11 mouse cellular contexts compared by ENCODE assay signal in the genomic region with DNA sequence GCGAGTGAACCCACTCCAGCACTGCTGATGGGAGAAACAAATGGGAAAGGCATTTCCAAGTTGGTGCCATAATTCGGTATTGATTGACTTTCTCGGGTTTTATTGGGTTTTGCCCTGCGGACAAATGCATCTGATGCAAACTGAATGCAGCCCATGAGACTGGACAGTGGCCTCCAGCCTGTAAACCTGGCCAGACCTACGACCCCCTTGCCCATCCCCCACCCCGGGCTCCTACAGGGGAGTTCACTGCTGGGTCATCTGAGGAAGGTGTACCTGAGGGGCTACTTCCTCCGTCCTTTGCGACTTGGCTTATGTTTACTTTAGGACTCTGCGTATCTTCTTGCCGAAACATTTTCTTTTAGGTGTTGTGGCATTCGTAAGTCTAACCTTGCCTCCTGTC.
DNase-seq lines count a peak whose midpoint lies in the region; ATAC-seq and TF ChIP-seq lines count a peak whose summit lies in the region.
"Had no signal": no experiment of that assay in that cellular context is flagged by ENCODE, and none has a peak within 500 bp of the region (broad histone marks: within the 10 kb centered on the region; RNA-seq: fewer than 3 reads in every experiment).

No protein-coding gene starts in this region.

- H3K9me3 ChIP-seq in heart, embryonic 13.5 days, result no peaks in the 10 kb centered on the region
- H3K9me3 ChIP-seq in embryonic facial prominence, embryonic 12.5 days, result no peaks in the 10 kb centered on the region
- no peaks in the 10 kb centered on the region for H3K9me3 ChIP-seq in hindbrain, embryonic 10.5 days
- no peaks in the 10 kb centered on the region for H3K9me3 ChIP-seq in midbrain, embryonic 11.5 days (ENCODE audit: control insufficient read depth, low read length)

- 0 out of 2 replicates have a peak overlapping the region, but pooled peaks have one; percentile 37 for H3K9ac ChIP-seq in heart, embryonic 13.5 days
- no peak overlapping the region for H3K9ac ChIP-seq in embryonic facial prominence, embryonic 12.5 days
- H3K9ac ChIP-seq in midbrain, embryonic 11.5 days (ENCODE audit: low read length), result no peak overlapping the region

- no peak overlapping the region for H3K27ac ChIP-seq in heart, embryonic 13.5 days (replicated peaks)
- no peak overlapping the region for H3K27ac ChIP-seq in embryonic facial prominence, embryonic 12.5 days
- peak overlapping the region; percentile 69 for H3K27ac ChIP-seq in hindbrain, embryonic 10.5 days
- H3K27ac ChIP-seq in midbrain, embryonic 11.5 days (ENCODE audit: low read depth, low read length), result no peak overlapping the region
- H3K27ac ChIP-seq in thymus, adult 2 months (ENCODE audit: control insufficient read depth, insufficient read depth, low read length), result no peak overlapping the region

- TF ChIP-seq POLR2A in thymus, adult 2 months (IDR thresholded peaks at IDR 0.05; ENCODE audit: control insufficient read depth, extremely low read depth, insufficient read depth, low read length, poor library complexity), result no peak

- H3K36me3 ChIP-seq in heart, embryonic 13.5 days, result no peaks in the 10 kb centered on the region
- no peaks in the 10 kb centered on the region for H3K36me3 ChIP-seq in embryonic facial prominence, embryonic 12.5 days
- H3K36me3 ChIP-seq in hindbrain, embryonic 10.5 days, result no peaks in the 10 kb centered on the region
- H3K36me3 ChIP-seq in midbrain, embryonic 11.5 days (ENCODE audit: control insufficient read depth, insufficient read depth, low read length), result no peaks in the 10 kb centered on the region
- no peaks in the 10 kb centered on the region for H3K36me3 ChIP-seq in thymus, adult 2 months (ENCODE audit: control insufficient read depth, insufficient read depth, low read length)

- peak overlapping the region; percentile 5; the same call in 1 of the 2 replicates for H3K4me3 ChIP-seq in heart, embryonic 13.5 days
- no peak overlapping the region for H3K4me3 ChIP-seq in embryonic facial prominence, embryonic 12.5 days
- peak overlapping the region; percentile 33 for H3K4me3 ChIP-seq in hindbrain, embryonic 10.5 days
- H3K4me3 ChIP-seq in midbrain, embryonic 11.5 days (ENCODE audit: low read depth, low read length), result no peak overlapping the region
- no peak overlapping the region for H3K4me3 ChIP-seq in thymus, adult 2 months (ENCODE audit: control insufficient read depth, insufficient read depth, low read length)

- WGBS in heart, embryonic 13.5 days, result 32% methylated on average over 11 of the region's 11 CpGs
- WGBS in embryonic facial prominence, embryonic 12.5 days, result 40% methylated on average over 11 of the region's 11 CpGs
- 58% methylated on average over 11 of the region's 11 CpGs for whole genome bisulfite sequencing in hindbrain, embryonic 10.5 days
- 64% methylated on average over 11 of the region's 11 CpGs for WGBS in midbrain, embryonic 11.5 days
- WGBS in thymus, adult 2 months, result 44% methylated on average over 11 of the region's 11 CpGs

- TF ChIP-seq CTCF in thymus, adult 2 months (IDR thresholded peaks at IDR 0.05; ENCODE audit: borderline replicate concordance, control insufficient read depth, extremely low read depth, insufficient read depth, low read length, poor library complexity), result no peak

- H3K27me3 ChIP-seq in heart, embryonic 13.5 days (replicated peaks), result peaks cover 89% of the 10 kb centered on the region
- H3K27me3 ChIP-seq in embryonic facial prominence, embryonic 12.5 days, result peaks cover 34% of the 10 kb centered on the region; the same call in 1 of the 2 replicates
- peaks cover 72% of the 10 kb centered on the region for H3K27me3 ChIP-seq in hindbrain, embryonic 10.5 days (ENCODE audit: insufficient read depth, poor library complexity, severe bottlenecking)
- 0 out of 2 replicates have a peak, but pooled peaks cover 3% of the 10 kb centered on the region for H3K27me3 ChIP-seq in midbrain, embryonic 11.5 days (ENCODE audit: control insufficient read depth, insufficient read depth, low read length)
- no peaks in the 10 kb centered on the region; the same call in 1 of the 2 replicates for H3K27me3 ChIP-seq in thymus, adult 2 months (ENCODE audit: control insufficient read depth, insufficient read depth, low read length)

- no peak for DNase-seq in heart, adult 9 months (ENCODE audit: low spot score in 2 of 2)
- no peak for DNase-seq in hindbrain, embryonic 10.5 days (ENCODE audit: low spot score)
- DNase-seq in midbrain, embryonic 11.5 days (ENCODE audit: low spot score, missing footprints), result no peak
- no peak for DNase-seq in thymus, adult 2 months
- DNase-seq in right cerebral cortex, postnatal 10 days (ENCODE audit: low spot score in 2 of 2), result no peak
- DNase-seq in frontal cortex, postnatal 10 days (ENCODE audit: low spot score in 2 of 2), result no peak
- DNase-seq: kidney, adult 2 months; lung, postnatal 4 days; thymus, adult 18-20 months had no signal

- ATAC-seq in heart, embryonic 13.5 days (ENCODE audit: extremely low read depth, insufficient number of reproducible peaks, low FRiP score, low TSS enrichment), result no peak
- no peak for ATAC-seq in embryonic facial prominence, embryonic 12.5 days (ENCODE audit: insufficient number of reproducible peaks, insufficient read depth, low FRiP score, low TSS enrichment)
- no peak; the same call in 1 of the 2 replicates for ATAC-seq in midbrain, embryonic 11.5 days (ENCODE audit: low FRiP score)

- H3K4me2 ChIP-seq in heart, embryonic 13.5 days, result peak overlapping the region; percentile 49
- H3K4me2 ChIP-seq in embryonic facial prominence, embryonic 12.5 days (replicated peaks), result peak overlapping the region; percentile 40
- H3K4me2 ChIP-seq in midbrain, embryonic 11.5 days, result peak overlapping the region; percentile 22; the same call in 1 of the 2 replicates

- H3K4me1 ChIP-seq in heart, embryonic 13.5 days, result peaks cover 42% of the 10 kb centered on the region
- peaks cover 11% of the 10 kb centered on the region for H3K4me1 ChIP-seq in embryonic facial prominence, embryonic 12.5 days
- peaks cover 39% of the 10 kb centered on the region for H3K4me1 ChIP-seq in hindbrain, embryonic 10.5 days (replicated peaks)
- peaks cover 12% of the 10 kb centered on the region for H3K4me1 ChIP-seq in midbrain, embryonic 11.5 days (ENCODE audit: control insufficient read depth, insufficient read depth, low read length)
- no peaks in the 10 kb centered on the region for H3K4me1 ChIP-seq in thymus, adult 2 months (replicated peaks; ENCODE audit: control insufficient read depth, insufficient read depth, low read length)

Comparison
In these comparisons a context has a peak if more than half of its experiments do, and no peak if none do; other contexts are left out.
1. H3K4me3 ChIP-seq: peak in heart, embryonic 13.5 days (single experiment) and hindbrain, embryonic 10.5 days (single experiment); none in embryonic facial prominence, embryonic 12.5 days (single experiment), midbrain, embryonic 11.5 days (single experiment) and thymus, adult 2 months (single experiment).
2. Peak in every context shown above with its lines, with median percentiles within 50 percentile points of each other: H3K4me2 ChIP-seq.